Mouse (Mus musculus) brain, embryonic 18.5 days (tissue): ENCODE measurements around the gene Rbms1.

Experiments used
- DNase-seq: peaks from one replicate; pipeline ENCODE4 v3.0.0-alpha.2; 2012; ENCODE audit warnings: low read depth, low spot score

Rbms1 gene

GRCm38 (mm10) chr2:60962671-60963421 is at the start of gene Rbms1:
Gene Rbms1 (minus strand): TSS chr2:60963192.
- no peak for DNase-seq

GRCm38 (mm10) chr2:61012249-61012828 is 49.3 kb upstream of the Rbms1 start:
- no peak for DNase-seq

- no peak for DNase-seq
Observed at GRCm38 (mm10) chr2:60986286-60986685, 23.3 kb upstream of the Rbms1 start.

- DNase-seq = no peak
Observed at GRCm38 (mm10) chr2:60978538-60979313, 15.7 kb upstream of the Rbms1 start.

- no peak for DNase-seq
Observed at GRCm38 (mm10) chr2:60972189-60972814, 9.3 kb upstream of the Rbms1 start.

GRCm38 (mm10) chr2:60963616-60964015 is 624 bp upstream of the Rbms1 start:
- no peak for DNase-seq

- DNase-seq = no peak
Observed at GRCm38 (mm10) chr2:60962001-60962670, 856 bp downstream of the Rbms1 start.

- DNase-seq = no peak
Observed at GRCm38 (mm10) chr2:60961281-60961680, 1.7 kb downstream of the Rbms1 start.

GRCm38 (mm10) chr2:60948241-60948640 is 14.8 kb downstream of the Rbms1 start:
- DNase-seq = no peak

- no peak for DNase-seq
Observed at GRCm38 (mm10) chr2:60947817-60948216, 15.2 kb downstream of the Rbms1 start.

GRCm38 (mm10) chr2:60940454-60940961 is 22.5 kb downstream of the Rbms1 start:
- DNase-seq = no peak

GRCm38 (mm10) chr2:60939957-60940356 is 23.0 kb downstream of the Rbms1 start:
- no peak for DNase-seq

GRCm38 (mm10) chr2:60936910-60937309 is 26.1 kb downstream of the Rbms1 start:
- DNase-seq = no peak

- DNase-seq = no peak
Observed at GRCm38 (mm10) chr2:60928948-60929347, 34.0 kb downstream of the Rbms1 start.

- no peak for DNase-seq
Observed at GRCm38 (mm10) chr2:60927906-60928775, 34.9 kb downstream of the Rbms1 start.

- no peak for DNase-seq
Observed at GRCm38 (mm10) chr2:60925063-60925462, 37.9 kb downstream of the Rbms1 start.

GRCm38 (mm10) chr2:60923756-60924544 is 39.0 kb downstream of the Rbms1 start:
- DNase-seq = no peak

- DNase-seq = no peak
Observed at GRCm38 (mm10) chr2:60923111-60923510, 39.9 kb downstream of the Rbms1 start.

- DNase-seq = no peak
Observed at GRCm38 (mm10) chr2:60922351-60922750, 40.6 kb downstream of the Rbms1 start.

GRCm38 (mm10) chr2:60920076-60920475 is 42.9 kb downstream of the Rbms1 start:
- no peak for DNase-seq
